In genomic region chr6:121473093-121473821, GRCm38 (mm10) we compare ENCODE assay signal across 7 mouse cellular contexts. TPM values are rescaled to one million over a fixed set of nuclear protein-coding genes. Genes with fewer than 3 reads are reported as not detected.
DNase-seq lines count a peak whose midpoint lies in the region; ATAC-seq and TF ChIP-seq lines count a peak whose summit lies in the region.

Gene Iqsec3 (minus strand): TSS chr6:121473678.

- under 1% methylated on average over 59 of the region's 65 CpGs for WGBS in embryonic facial prominence, embryonic 12.5 days
- under 1% methylated on average over 65 of the region's 65 CpGs for WGBS in heart, embryonic 10.5 days
- WGBS in kidney, embryonic 14.5 days: 0% methylated on average over 51 of the region's 65 CpGs
- under 1% methylated on average over 64 of the region's 65 CpGs for WGBS in limb, embryonic 15.5 days
- 1% methylated on average over 53 of the region's 65 CpGs for WGBS in midbrain, postnatal 0 days

- H3K27ac ChIP-seq in embryonic facial prominence, embryonic 12.5 days: 0 out of 2 replicates have a peak within 1 kb of the TSS, but pooled peaks have one; percentile 18
- H3K27ac ChIP-seq in heart, embryonic 10.5 days: no peak within 1 kb of the TSS
- no peak within 1 kb of the TSS for H3K27ac ChIP-seq in kidney, embryonic 14.5 days (ENCODE audit: low read depth, low read length)
- no peak within 1 kb of the TSS for H3K27ac ChIP-seq in limb, embryonic 15.5 days
- peak within 1 kb of the TSS; percentile 91 for H3K27ac ChIP-seq in midbrain, postnatal 0 days (ENCODE audit: low read depth, low read length)

- TF ChIP-seq CTCF in midbrain, postnatal 0 days (IDR thresholded peaks at IDR 0.05): no peak

- peak; percentile 92 for ATAC-seq in embryonic facial prominence, embryonic 12.5 days (ENCODE audit: insufficient number of reproducible peaks, insufficient read depth, low FRiP score, low TSS enrichment)
- peak; percentile 97 for ATAC-seq in kidney, embryonic 14.5 days (ENCODE audit: low FRiP score, low TSS enrichment)
- peak; percentile 88 for ATAC-seq in limb, embryonic 15.5 days (ENCODE audit: insufficient number of reproducible peaks, low FRiP score, low TSS enrichment, low read depth)
- ATAC-seq in midbrain, postnatal 0 days (ENCODE audit: low FRiP score): peak; percentile 97

- 0 out of 2 replicates have a peak, but pooled peaks cover 9% of the 10 kb centered on the region for H3K4me1 ChIP-seq in embryonic facial prominence, embryonic 12.5 days
- peaks cover 13% of the 10 kb centered on the region for H3K4me1 ChIP-seq in heart, embryonic 10.5 days
- H3K4me1 ChIP-seq in kidney, embryonic 14.5 days (ENCODE audit: control insufficient read depth, insufficient read depth, low read length): no peaks in the 10 kb centered on the region
- H3K4me1 ChIP-seq in limb, embryonic 15.5 days: peaks cover 11% of the 10 kb centered on the region
- H3K4me1 ChIP-seq in midbrain, postnatal 0 days (ENCODE audit: insufficient read depth, low read length): peaks cover 12% of the 10 kb centered on the region; the same call in 1 of the 2 replicates

- no peak within 1 kb of the TSS for H3K9ac ChIP-seq in embryonic facial prominence, embryonic 12.5 days
- H3K9ac ChIP-seq in kidney, embryonic 14.5 days (ENCODE audit: low read depth, low read length): no peak within 1 kb of the TSS
- no peak within 1 kb of the TSS for H3K9ac ChIP-seq in limb, embryonic 15.5 days
- H3K9ac ChIP-seq in midbrain, postnatal 0 days (replicated peaks; ENCODE audit: low read length, poor library complexity, severe bottlenecking): peak within 1 kb of the TSS; percentile 79

- H3K9me3 ChIP-seq in embryonic facial prominence, embryonic 12.5 days: no peaks in the 10 kb centered on the region
- no peaks in the 10 kb centered on the region for H3K9me3 ChIP-seq in heart, embryonic 10.5 days
- no peaks in the 10 kb centered on the region for H3K9me3 ChIP-seq in kidney, embryonic 14.5 days (ENCODE audit: control insufficient read depth, low read length)
- H3K9me3 ChIP-seq in limb, embryonic 15.5 days: no peaks in the 10 kb centered on the region
- no peaks in the 10 kb centered on the region for H3K9me3 ChIP-seq in midbrain, postnatal 0 days (ENCODE audit: low read length)

- H3K4me2 ChIP-seq in embryonic facial prominence, embryonic 12.5 days (replicated peaks): peak within 1 kb of the TSS; percentile 77
- H3K4me2 ChIP-seq in kidney, embryonic 14.5 days (replicated peaks; ENCODE audit: low read depth, low read length): peak within 1 kb of the TSS; percentile 65
- H3K4me2 ChIP-seq in limb, embryonic 15.5 days: peak within 1 kb of the TSS; percentile 62
- peak within 1 kb of the TSS; percentile 67 for H3K4me2 ChIP-seq in midbrain, postnatal 0 days (ENCODE audit: low read depth, low read length, poor library complexity, severe bottlenecking)

- DNase-seq in adrenal gland, postnatal 36 days: peak; percentile 96
- peak; percentile 94 for DNase-seq in heart, embryonic 10.5 days (ENCODE audit: low spot score)
- peak; percentile 85 for DNase-seq in midbrain, postnatal 0 days (ENCODE audit: low spot score)
- DNase-seq in spleen, postnatal 4 days (ENCODE audit: low spot score in 2 of 2): peak; percentile 79 to 95

- H3K36me3 ChIP-seq in embryonic facial prominence, embryonic 12.5 days: no peaks in the 10 kb centered on the region
- no peaks in the 10 kb centered on the region for H3K36me3 ChIP-seq in heart, embryonic 10.5 days
- H3K36me3 ChIP-seq in kidney, embryonic 14.5 days (ENCODE audit: control insufficient read depth, insufficient read depth, low read length): no peaks in the 10 kb centered on the region
- H3K36me3 ChIP-seq in limb, embryonic 15.5 days: no peaks in the 10 kb centered on the region
- H3K36me3 ChIP-seq in midbrain, postnatal 0 days (ENCODE audit: insufficient read depth, low read length): no peaks in the 10 kb centered on the region

- H3K27me3 ChIP-seq in embryonic facial prominence, embryonic 12.5 days: peaks cover 29% of the 10 kb centered on the region
- H3K27me3 ChIP-seq in heart, embryonic 10.5 days (ENCODE audit: insufficient read depth, poor library complexity, severe bottlenecking): peaks cover 53% of the 10 kb centered on the region
- peaks cover 16% of the 10 kb centered on the region for H3K27me3 ChIP-seq in kidney, embryonic 14.5 days (ENCODE audit: control insufficient read depth, insufficient read depth, low read length)
- H3K27me3 ChIP-seq in limb, embryonic 15.5 days: peaks cover 38% of the 10 kb centered on the region
- no peaks in the 10 kb centered on the region for H3K27me3 ChIP-seq in midbrain, postnatal 0 days (ENCODE audit: insufficient read depth, low read length)

- H3K4me3 ChIP-seq in embryonic facial prominence, embryonic 12.5 days: peak within 1 kb of the TSS; percentile 34
- H3K4me3 ChIP-seq in heart, embryonic 10.5 days: peak within 1 kb of the TSS; percentile 57
- H3K4me3 ChIP-seq in kidney, embryonic 14.5 days (ENCODE audit: low read length): peak within 1 kb of the TSS; percentile 25
- peak within 1 kb of the TSS; percentile 30 for H3K4me3 ChIP-seq in limb, embryonic 15.5 days
- H3K4me3 ChIP-seq in midbrain, postnatal 0 days (ENCODE audit: low read depth, low read length): peak within 1 kb of the TSS; percentile 84

RNA-seq across cellular contexts. Expression of gene Iqsec3, which starts in this region (rescaled TPM):
- total RNA-seq in adrenal gland, postnatal 36 days (2021): 1 to 10 TPM; 2.9 to 4.4 TPM
- 0.19 and 0.28 TPM in 2 replicates for polyA plus RNA-seq in embryonic facial prominence, embryonic 12.5 days (2016; fragmentation: Nextera tagmentation; extraction: Ambion mirVana)
- polyA plus RNA-seq in heart, embryonic 10.5 days (2016; fragmentation: Nextera tagmentation; extraction: Ambion mirVana): 0.03 TPM in 1 of 2 replicates, not detected in the other
- polyA plus RNA-seq in kidney, embryonic 14.5 days (2014; fragmentation: Nextera tagmentation; extraction: Ambion mirVana): 0.08 TPM in 1 of 2 replicates, not detected in the other
- polyA plus RNA-seq in limb, embryonic 15.5 days (2015; fragmentation: Nextera tagmentation; extraction: Ambion mirVana): 0.22 and 0.58 TPM in 2 replicates
- total RNA-seq in midbrain, postnatal 0 days (2014; rRNA removed): 48.6 and 50.3 TPM in 2 replicates
- polyA plus RNA-seq in midbrain, postnatal 0 days (2015; fragmentation: Nextera tagmentation; extraction: Ambion mirVana): 9.5 and 10.7 TPM in 2 replicates

Comparison
In these comparisons a context has a peak if more than half of its experiments do, and no peak if none do; other contexts are left out.
1. Peak in ATAC-seq, H3K4me3 ChIP-seq, H3K27ac ChIP-seq and H3K4me2 ChIP-seq in embryonic facial prominence, embryonic 12.5 days; RNA of the gene not detected or under 1 TPM.
2. Peak in DNase-seq and H3K4me3 ChIP-seq in heart, embryonic 10.5 days; RNA of the gene not detected or under 1 TPM.
3. Peak in ATAC-seq, H3K4me3 ChIP-seq and H3K4me2 ChIP-seq in kidney, embryonic 14.5 days; RNA of the gene not detected or under 1 TPM.
4. Peak in ATAC-seq, H3K4me3 ChIP-seq and H3K4me2 ChIP-seq in limb, embryonic 15.5 days; RNA of the gene not detected or under 1 TPM.
5. H3K4me3 ChIP-seq: peak in every context shown above with its lines; median percentile 84 in midbrain, postnatal 0 days; 57 in heart, embryonic 10.5 days; 34 in embryonic facial prominence, embryonic 12.5 days; 30 in limb, embryonic 15.5 days; 25 in kidney, embryonic 14.5 days.